Mouse (Mus musculus): ENCODE results near the gene Tnk1. TPM values are rescaled to one million over a fixed set of nuclear protein-coding genes. Genes with fewer than 3 reads are reported as not detected.
A peak's percentile ranks its signal among the peaks of the same experiment; 100 is the strongest.
"Not testable (repeated sequence)": the region's sequence is repeated elsewhere in the genome, so short reads cannot be mapped to it uniquely, and the experiment has no call there.

Gene Tnk1
- polyA plus RNA-seq, 1 experiment, result 0.14 TPM

DNA sequence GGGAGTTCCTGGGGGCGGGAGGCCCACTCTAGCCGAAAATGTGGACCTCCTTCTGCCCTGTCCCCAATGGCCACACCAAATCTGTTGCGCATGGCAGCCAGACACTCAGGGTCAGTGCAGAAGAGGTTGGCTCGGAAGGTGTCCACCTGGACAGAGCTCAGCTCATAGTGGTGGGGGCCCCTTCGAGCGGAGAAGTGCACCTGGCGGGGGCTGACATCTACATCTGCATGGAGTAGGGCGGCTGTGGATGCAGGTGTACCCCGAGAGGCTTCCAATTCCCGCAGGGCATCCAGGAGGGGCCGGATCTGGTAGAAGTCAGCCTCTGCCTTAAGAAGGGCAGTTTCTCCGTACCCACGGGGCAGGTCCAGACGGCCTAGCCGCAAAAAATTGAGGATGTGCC, 21.2 kb upstream of the Tnk1 start:
- no peak for DNase-seq (ENCODE audit: extremely low spot score in 1 of 2, low spot score in 1 of 2)

DNA sequence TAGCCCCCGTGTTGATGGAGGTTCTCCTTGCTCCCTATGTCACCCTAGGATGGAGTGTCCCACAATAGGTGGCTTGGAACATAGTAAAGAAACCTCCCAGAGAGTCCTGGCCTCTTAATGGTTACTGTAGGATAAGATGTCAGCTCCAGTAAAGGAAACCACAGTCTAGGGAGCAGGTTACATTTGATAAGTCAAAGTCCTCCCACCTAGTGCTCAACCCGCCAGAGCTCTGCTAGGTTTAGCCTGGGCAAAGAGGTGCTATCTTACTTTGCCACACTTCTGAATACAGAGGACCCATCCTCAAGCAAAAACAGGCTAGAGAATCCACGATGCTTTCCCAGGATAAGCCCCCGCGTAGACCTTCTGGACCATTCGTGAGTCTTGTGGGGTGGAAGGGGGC, 20.4 kb upstream of the Tnk1 start:
- no peak for DNase-seq (ENCODE audit: extremely low spot score in 1 of 2, low spot score in 1 of 2)

DNA sequence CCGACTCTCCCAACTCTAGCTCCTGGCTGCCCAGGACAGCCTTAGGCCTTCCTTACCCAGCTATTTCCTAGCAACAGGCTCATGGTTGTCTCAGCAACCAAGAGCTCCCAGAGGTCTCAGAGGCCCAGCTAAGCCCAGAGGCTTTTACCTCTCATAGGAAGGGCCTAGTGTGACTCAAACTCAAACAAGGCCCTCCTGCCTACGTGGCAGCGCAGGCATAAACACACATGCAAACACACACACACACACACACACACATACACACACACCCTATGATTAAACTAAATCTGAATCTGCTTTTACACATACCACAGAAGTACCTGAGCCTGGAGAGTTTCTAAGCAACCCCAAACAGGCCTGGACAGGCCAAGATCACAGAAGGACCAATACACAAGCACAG, 19.9 kb upstream of the Tnk1 start:
- no peak for DNase-seq (ENCODE audit: extremely low spot score in 1 of 2, low spot score in 1 of 2)

DNA sequence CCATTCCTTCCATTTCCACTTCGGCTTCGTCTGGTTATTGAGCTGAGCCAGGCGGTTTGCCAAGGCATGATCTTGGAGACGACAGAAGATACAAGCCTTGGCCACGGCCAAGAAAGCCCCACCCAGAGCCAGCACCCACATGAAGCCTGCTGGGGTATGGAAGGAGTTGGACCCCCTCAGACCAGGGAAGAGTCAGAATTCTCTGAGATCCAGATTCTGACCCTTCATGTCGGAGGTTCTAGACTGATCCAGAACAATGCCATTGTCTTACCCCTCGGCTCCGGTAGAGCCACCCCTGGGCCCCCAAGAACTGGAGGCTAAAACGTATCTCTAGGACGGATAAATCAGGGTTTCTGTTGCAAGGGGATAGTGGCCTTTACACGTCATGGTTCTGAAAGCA, 19.3 kb upstream of the Tnk1 start, which contains the start of gene Tmem95:
Tmem95 (minus strand) TSS at position 141 of the 400 bp plus-strand sequence.
- no peak for DNase-seq (ENCODE audit: extremely low spot score in 1 of 2, low spot score in 1 of 2)

DNA sequence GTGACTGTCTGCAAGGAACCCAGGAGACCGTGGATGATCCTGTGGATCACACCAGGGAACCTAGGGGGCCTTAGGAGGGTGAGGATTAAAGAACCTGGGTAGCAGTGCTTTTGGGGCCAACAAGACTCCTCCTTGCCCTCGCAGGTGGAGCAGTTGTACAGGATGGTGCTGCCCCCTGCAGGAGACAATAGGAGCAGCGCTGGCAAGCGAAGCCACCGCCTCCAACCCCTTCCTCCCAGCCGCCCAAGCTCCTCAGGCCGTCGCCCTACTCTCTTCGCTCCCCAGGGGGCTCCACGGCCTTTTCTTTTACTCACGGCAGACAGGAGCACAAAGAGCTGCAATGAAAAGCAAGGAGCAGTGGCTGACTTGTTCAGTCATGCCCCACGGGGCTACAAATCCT, 18.3 kb upstream of the Tnk1 start:
- DNase-seq (ENCODE audit: extremely low spot score in 1 of 2, low spot score in 1 of 2), result peak in 1 of 2 experiments; percentile 85

DNA sequence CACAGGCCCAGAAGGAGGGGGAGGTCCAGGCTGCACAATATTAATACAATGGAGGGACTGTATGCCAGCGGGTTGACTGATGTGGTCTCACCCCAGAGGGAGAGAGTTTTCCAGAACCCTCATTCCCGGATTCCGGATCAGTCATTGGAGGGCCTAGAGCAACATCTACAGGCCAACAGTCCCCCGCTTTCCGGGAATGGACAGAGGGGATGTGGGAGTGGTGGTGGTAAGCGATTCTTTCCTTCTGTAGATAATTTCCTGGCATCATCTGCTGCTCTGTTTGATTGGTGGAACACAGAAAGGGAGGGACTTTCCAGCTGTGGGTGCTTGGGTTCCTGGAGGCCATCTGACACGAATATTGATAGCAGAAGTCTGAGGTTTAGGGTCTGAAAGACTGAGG, 17.7 kb upstream of the Tnk1 start:
- DNase-seq (ENCODE audit: extremely low spot score in 1 of 2, low spot score in 1 of 2), result no peak

DNA sequence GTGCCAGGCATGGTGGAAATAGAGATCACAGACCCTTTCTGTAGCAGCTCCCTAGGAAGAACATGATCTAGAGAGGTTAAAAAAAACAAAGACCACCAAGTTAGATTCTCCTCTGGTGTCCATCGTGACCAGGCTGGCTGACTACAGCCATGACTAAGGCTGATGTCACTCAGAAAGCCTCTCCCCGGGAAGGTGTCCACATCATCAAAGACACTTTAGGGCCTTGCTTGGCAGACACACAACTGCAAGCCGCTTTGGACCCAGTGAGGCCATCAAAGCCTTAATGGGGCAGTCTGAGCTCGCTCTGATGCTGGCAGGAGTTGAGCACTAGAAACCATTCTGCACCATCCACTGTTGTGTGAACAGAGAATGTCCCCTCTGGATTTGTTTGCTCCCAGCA, 13.9 kb upstream of the Tnk1 start:
- DNase-seq (ENCODE audit: extremely low spot score in 1 of 2, low spot score in 1 of 2), result no peak

DNA sequence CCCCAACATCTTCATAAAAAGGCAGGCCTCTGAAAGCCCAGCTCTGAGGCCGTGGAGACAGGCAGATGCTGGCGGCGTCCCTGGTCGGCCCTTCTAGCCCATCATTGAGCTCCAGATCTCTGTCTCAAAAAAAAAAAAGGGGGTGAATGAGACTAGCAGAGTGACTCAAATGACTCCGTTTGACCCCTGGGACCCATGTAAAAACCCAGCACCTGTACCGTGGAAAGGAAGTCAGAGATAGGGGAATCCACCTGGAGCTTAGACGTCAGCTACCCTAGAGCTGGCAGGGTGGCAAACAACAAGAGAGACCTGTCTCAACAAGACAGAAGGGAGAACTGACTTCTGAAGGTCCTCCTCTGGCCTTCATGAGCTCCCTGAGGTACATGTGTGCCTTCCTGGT, 13.3 kb upstream of the Tnk1 start:
- no peak for DNase-seq (ENCODE audit: extremely low spot score in 1 of 2, low spot score in 1 of 2)

DNA sequence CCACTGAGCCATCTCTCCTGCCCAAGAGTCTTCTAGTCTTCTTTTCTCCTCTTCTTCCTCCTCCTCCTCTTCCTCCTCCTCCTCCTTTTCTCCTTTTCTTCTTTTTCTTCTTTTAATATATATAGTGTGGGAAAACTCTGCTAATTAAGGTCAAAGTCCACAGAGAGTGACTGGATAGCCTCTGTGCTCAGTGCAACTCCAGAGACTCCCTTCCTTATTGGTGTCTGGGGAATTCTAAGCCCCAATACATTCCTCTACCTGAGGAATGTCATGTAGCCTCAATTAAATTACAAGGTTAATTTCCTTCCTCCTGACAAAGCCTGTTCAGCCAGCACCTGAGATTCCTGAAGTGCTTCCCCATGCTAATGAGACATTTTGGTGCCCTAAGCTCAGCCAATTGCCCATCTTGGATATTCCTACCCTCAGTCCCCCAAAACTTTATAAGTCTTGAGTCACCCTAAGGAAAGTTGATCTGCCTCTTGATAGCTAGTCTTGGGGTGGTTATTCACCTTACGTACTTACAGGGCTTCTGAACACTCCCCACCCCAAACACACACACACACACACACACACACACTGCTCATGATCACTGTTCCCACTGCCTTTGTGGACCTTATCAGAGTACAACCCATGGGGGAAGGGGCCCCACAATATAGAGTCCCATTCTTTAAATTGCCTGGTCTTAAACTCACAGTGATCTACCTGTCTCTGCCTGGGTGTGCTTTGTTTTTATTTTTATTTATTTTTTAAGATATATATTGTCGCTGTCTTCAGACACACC, 11.9 kb upstream of the Tnk1 start:
- DNase-seq (ENCODE audit: extremely low spot score in 1 of 2, low spot score in 1 of 2), result no peak

DNA sequence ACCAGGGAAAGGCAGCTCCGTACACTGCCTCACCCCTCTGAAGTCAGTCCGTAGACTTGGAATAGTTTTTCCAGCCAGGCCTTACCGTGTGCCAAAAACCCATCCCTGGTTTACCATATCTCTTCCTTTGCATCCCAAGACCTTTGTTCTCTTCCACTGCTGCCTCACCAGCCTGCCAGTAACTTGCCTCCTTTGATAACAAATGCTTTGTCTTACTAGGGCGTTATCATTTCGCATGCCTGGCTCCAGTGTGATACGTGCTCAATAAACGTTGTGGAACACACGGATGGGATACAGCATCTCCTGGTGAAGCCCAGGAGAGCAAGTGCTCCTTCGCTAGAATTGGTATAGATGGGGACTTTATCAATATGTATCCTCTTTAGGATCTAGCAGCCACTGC, 8.8 kb upstream of the Tnk1 start:
- no peak for DNase-seq (ENCODE audit: extremely low spot score in 1 of 2, low spot score in 1 of 2)

DNA sequence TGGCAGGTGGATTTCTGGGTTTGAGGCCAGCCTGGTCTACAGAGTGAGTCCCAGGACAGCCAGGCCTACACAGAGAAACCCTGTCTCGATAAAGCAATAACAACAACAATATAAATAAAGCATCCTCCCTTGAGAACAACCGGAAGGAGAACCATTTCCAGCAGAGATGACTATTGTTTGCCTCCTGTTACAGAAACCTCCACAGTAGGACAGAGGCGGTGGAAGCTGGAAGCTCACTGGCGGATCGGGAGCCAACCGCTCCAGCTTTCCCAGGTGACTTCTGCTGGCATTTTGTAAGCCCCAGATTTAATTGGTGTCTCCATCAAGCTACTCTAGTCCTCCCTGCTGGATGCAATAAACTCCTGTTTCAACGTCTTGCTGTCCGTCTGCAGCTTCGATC, 7.0 kb upstream of the Tnk1 start:
- DNase-seq (ENCODE audit: extremely low spot score in 1 of 2, low spot score in 1 of 2), result no peak

DNA sequence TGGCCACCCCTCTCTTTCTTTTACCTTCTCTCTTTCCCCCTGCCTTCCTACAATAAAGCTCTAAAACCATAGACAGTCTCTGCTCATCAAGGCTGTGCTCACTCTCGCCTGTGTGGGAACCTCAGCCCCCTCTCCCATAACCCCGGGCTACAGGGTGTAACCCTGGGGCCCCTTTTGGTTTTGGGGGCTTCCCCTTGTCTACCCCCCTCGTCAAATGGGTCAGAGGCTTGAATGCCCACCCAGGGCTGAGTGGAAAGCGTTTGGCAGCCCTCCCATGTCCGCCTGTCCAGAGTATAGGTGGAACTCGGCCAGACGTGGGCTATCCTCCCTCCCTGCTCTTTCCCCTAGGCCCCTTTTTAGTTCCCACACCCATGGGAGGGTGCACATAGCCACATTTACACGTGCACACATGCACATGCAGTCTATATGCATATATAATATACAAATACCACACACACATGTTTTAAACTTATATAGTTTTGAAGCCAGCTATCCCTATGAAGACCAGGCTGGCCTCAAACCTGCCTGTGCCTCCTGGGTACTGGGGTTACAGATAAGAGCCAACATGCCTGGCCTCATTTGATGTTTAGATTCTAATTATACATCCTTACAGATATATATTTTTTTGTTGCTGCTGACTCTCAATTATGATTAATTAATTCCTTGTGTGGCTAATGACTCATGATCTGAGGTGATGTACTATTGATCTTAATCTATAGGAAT, 5.8 kb upstream of the Tnk1 start:
- no peak for DNase-seq (ENCODE audit: extremely low spot score in 1 of 2, low spot score in 1 of 2)

DNA sequence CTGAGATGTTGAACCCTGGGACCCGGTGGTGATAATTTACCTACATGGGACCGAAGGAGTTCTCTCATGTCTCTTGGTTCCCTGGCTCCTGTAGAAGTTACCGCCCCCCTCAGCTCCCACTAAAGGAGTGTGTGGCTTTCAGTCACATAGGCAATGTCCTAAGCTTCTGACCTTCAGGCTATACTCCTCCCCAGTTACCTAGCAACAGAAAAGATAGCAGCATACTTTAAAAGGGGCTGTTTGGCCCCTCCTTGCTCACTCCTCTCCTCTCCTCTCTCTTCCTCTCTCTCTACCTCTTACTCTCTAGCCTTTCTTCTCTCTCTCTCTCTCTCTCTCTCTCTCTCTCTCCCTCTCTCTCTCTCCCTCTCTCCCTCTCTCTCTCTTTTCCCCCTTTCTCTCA, 5.2 kb upstream of the Tnk1 start:
- not testable (repeated sequence) for DNase-seq (ENCODE audit: extremely low spot score in 1 of 2, low spot score in 1 of 2)

DNA sequence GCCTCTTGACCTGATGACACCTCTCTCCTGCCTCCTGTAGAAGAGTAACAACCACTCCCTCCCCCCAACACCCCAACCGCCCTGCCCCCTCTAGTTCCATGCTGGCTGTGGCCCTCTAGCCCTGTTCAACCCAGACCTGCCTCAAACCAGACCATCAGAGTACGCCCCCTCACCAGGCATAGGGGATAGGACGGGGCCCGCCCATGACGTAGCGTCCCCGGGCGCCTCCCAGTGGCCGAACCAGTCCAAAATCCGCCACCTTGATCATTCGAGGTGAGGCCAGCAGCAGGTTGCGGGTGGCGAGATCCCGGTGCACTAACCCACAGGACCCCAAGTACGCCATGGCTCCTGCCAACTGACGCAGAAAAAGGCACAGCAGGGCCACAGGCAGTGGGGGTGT, 3.2 kb downstream of the Tnk1 start:
- no peak for DNase-seq (ENCODE audit: extremely low spot score in 1 of 2, low spot score in 1 of 2)

DNA sequence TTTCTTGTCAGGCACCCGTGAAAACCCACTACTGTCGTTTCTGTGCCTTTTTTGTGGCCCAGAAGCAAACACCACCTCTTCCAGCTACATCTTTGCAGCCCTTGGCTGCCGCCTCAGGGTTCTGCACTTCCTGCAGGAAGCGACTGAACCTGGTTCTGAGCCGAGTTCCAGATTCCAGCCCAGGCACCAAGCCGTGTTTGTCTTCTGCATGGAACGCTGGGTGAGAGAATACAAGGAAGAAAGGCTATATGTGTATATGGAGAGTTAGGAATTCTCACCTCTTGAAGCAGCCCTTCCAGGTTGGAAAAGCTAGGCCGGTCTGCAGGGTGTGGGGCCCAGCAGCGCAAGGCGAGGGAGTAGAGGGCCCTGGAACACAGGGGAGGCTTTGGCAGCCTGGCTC, 3.9 kb downstream of the Tnk1 start:
- DNase-seq (ENCODE audit: extremely low spot score in 1 of 2, low spot score in 1 of 2), result no peak

DNA sequence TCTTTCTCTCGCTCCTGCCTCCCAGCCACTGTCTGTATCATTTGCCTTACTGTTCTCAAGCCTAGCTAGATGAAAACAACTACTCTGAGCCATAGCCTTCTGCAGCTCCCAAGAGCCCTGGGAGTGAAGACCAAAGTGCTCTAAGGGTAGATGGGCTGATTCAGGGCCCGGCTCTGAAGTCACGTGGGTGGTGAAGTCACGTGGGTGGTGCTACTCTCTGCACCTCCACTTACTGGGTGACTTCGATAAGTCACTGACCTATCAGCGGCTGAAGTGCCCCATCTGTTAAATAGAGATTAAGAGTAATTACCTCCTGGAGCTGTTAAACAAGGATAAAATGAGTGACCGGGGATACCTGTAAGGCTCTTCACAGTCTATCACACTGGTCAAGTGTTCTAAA, 4.5 kb downstream of the Tnk1 start:
- no peak for DNase-seq (ENCODE audit: extremely low spot score in 1 of 2, low spot score in 1 of 2)

DNA sequence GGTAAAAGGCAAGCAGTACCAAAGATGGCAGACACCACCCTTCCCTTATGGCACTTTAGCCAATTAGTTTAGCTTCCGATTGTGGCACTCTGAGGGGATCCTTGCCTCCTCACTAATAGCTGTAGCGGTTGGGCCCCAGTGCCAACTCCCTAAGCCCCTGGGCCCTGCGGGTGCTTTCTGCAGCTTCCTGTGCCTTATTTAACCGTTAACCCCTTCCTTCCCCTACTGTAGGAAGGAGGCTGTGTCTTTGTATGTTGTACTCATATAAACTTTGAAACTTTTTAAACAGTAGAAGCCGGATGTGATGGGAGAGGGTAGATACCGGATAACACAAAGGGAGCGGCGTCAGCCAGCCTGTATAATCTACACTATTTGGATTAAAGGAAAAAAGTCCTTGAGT, 7.8 kb downstream of the Tnk1 start:
- no peak for DNase-seq (ENCODE audit: extremely low spot score in 1 of 2, low spot score in 1 of 2)

DNA sequence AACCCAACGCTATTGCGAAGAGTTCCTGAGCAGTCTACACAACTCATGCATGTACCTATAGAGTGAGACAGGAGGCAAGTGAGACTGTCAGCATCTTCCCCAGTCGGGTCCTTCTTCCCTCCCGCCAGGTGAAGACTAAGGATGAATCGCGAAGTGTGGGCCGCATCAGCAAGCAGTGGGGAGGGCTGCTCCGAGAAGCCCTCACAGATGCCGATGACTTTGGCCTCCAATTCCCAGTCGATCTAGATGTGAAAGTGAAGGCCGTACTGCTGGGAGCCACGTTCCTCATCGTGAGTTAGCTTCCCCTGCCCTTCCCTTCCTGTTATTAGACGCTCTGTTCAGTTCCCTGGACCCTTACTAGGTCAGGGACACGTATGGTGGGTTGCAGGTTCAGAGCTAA, 8.6 kb downstream of the Tnk1 start:
- no peak for DNase-seq (ENCODE audit: extremely low spot score in 1 of 2, low spot score in 1 of 2)

DNA sequence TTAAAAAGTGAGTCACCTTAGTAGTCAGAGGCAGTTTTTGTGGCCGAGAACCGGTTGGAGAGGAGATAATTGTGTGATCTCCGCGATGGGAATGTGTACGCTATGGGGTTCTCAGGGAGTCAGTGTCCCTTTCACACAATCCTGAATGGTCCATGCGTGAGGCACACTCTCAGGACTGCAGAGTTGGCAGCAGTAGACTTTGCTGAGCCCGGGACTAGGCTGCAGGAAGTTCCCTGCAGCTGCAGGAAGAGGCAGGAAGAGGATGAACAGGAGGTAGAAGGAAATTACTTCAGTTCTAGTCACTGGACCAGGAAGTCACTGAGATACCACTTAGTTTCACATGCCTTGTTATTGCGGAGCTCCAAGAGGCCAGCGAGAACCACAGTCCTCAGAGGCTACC, 9.4 kb downstream of the Tnk1 start:
- no peak for DNase-seq (ENCODE audit: extremely low spot score in 1 of 2, low spot score in 1 of 2)

DNA sequence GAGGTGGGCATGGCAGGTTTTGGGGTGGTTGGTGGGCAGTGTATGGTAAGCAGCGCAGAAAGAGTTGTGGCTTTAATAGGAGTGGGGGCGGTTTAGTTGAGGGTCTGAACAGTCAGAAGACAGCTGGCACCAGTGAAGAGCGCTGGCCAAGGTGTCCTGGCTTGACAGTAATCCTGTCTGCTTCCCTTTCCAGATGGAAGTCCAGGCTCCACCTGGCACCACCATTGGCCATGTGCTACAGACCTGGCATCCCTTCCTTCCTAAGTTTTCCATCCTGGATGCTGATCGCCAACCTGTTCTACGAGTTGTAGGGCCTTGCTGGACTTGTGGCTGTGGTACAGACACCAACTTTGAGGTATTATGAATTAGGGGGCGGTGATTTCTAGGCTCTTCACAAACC, 10.5 kb downstream of the Tnk1 start:
- DNase-seq (ENCODE audit: extremely low spot score in 1 of 2, low spot score in 1 of 2), result no peak

DNA sequence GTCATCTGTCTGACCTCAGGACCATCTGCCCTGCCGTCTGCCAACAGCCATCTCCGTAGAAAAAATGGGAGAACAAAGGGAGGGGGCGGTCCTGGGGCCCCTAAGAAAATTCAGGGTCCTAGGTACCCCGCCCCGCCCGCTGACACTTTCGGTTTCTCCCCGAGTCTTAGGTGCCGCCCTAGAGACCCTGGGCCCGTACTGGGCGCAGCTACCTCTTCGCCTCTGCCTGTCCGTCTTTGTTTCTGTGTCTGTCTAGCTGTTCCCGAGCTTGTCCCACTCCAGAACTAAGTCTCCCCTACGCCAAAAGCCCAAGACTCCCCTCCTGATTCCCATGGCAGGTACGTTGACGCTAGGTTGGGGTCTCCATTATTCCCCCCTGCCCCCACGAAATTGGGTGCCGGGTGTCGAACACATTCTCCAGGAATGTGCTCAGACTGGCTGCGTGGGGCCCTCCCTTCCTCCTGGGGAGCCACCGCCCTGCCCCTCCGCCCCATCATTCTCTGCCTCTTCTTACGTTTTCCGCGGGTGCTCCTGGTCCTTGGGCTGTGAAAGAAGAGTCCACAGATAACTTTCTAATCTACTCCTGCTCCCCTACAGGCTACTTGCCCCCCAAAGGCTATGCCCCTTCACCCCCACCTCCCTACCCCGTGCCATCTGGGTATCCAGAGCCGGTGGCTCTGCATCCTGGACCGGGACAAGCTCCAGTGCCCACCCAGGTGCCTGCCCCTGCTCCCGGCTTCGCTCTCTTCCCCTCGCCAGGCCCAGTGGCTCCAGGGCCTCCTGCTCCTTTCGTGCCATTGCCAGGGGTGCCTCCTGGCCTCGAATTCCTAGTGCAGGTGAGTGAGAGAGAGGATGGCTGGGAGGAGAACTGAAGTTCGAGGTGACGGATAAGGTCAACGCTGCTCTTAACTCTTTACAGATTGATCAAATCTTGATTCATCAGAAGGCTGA, 11.5 kb downstream of the Tnk1 start:
- DNase-seq (ENCODE audit: extremely low spot score in 1 of 2, low spot score in 1 of 2), result no peak
